Mouse (Mus musculus) gastrocnemius, postnatal 4 days (tissue): Measurements from ENCODE around the gene Lrrn1. TPM values are rescaled to one million over a fixed set of nuclear protein-coding genes. Genes with fewer than 3 reads are reported as not detected.

Experiments used
- DNase-seq, 2 experiments: peaks; one replicate each; pipeline ENCODE4 v3.0.0; 2021 to 2022; ENCODE audit warnings: low spot score in 2 of 2, mixed read lengths in 2 of 2
- long read RNA-seq, 2 experiments: library from polyadenylated mRNA; stranded (forward); transcript quantifications; one replicate each; pipeline ENCODE4 v2.0.0; 2021
- total RNA-seq, 2 experiments: library from RNA; stranded (reverse); gene quantifications; 2 replicates each; pipeline ENCODE4 v1.2.3; 2021

Gene Lrrn1
- total RNA-seq, result 10 to 100 TPM; 53.3 to 75.3 TPM
- long read RNA-seq, experiment 1, transcript Lrrn1-201 (2 exons, 3,700 nt), result major isoform, 80 of 94 reads
- long read RNA-seq, experiment 1, partial matches to known transcripts, result 0 of 94 reads
- long read RNA-seq, experiment 1, other reads (novel, unspliced or antisense), result 14 of 94 reads
- long read RNA-seq, experiment 2, transcript Lrrn1-201 (2 exons, 3,700 nt), result major isoform, 79 of 87 reads
- long read RNA-seq, experiment 2, partial matches to known transcripts, result 0 of 87 reads
- long read RNA-seq, experiment 2, other reads (novel, unspliced or antisense), result 8 of 87 reads

DNA sequence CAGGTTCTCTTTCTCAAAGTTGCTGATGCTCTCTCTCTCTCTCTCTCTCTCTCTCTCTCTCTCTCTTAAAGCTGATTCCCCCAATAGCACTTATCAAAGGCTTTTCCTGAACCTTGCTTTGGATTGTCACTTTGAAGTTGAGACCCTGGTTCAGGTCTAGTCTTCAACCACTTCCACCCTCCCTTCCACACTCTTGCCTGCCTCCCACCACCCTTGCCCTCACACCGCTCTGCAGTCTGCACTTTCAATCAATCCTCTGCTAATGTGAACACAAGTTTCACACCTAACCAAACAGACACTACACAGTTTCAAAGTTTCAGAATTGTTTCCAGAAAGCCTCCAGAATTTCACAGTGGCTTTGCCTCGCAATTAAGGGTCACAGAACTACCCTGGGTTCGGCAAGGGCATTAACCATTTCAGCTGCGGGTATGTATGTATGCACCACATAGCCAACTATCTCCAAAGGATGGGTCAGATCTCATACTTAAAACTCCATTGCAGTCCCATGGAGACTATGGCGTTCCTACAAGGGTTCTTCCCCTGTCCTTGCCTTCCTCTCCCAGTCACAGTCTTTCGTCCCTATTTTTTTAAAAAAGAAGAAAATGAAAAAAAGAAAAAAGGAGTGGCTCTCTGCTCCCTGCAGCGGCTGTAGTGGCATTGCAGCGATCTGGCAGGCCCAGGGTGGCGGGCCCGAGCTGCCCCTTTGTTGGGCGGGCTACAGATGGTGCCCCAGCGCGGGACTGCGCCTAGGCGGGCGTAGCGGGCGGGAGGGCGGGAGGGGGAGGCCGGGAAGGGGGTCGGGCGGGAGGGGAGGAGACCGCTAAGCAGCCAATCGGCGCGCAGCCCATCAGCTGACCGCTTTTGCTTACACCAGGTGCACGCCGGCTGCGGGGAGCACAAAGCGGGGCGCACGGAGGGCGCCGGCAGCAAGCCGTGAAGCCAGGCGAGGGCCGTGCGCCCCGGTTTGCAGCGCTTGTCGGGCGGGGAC lies at the start of gene Lrrn1:
Lrrn1 (plus strand) TSS at position 892 of the 988 bp plus-strand sequence.
- peak; percentile 19 to 45 for DNase-seq

DNA sequence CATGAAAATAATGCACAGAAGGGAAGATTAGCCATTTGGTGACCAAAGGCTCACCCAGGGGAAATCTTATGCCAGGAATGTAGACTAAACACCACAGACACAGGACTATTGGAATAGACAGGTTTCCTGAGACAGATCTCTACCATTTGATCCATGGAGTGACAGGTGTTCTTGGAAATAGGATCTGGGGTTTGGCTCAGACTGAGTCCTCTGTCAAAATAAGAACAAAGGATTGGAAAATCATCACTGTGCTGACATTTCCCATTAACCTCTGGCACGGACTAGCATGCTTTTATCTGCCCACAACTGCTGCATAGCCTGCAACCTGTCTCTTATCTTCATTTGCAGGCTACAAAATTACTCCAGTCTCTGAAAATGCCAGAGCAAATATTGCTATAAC lies 35.1 kb upstream of the Lrrn1 start:
- no peak for DNase-seq

DNA sequence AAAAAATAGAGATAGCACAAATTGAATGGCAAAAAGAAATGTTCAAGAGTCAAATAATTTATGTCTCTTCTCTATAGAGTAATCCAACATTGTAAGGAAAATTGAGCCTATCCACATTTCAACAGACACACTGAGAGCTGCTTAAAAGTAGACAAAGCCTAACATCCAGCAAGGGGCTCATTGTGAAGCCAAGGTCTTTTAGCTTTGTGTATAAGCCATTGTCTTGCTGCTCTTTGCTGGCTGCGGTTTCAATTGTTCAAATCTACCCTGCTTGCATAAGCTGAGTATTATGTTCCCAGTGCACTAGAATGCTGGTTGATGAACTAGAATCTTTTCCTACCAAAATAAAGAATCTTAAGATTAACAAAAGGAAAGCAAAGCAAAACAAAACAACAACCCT lies 33.7 kb upstream of the Lrrn1 start:
- no peak for DNase-seq

GRCm38 (mm10) chr6:107513716-107514115 lies 15.9 kb upstream of the Lrrn1 start:
- DNase-seq, result no peak

DNA sequence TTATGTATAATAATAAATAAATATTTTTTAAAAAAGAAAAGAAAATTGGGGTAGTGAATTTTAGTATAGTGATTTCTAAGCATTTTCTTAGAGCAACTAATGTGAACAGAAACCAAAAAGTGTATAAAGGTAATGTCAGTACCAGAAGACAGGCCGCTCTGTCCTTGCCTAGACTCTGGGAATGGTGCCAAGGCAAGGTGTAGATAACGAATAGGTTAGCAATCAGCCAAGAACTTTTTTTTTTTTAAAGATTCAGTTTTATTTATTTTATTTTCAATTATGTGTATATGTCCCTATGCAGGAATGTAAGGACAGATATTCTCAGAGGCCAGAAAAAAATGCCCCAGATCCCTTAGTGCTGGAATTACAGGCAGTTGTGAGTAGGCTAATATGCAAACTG lies 5.6 kb upstream of the Lrrn1 start:
- DNase-seq, result no peak

DNA sequence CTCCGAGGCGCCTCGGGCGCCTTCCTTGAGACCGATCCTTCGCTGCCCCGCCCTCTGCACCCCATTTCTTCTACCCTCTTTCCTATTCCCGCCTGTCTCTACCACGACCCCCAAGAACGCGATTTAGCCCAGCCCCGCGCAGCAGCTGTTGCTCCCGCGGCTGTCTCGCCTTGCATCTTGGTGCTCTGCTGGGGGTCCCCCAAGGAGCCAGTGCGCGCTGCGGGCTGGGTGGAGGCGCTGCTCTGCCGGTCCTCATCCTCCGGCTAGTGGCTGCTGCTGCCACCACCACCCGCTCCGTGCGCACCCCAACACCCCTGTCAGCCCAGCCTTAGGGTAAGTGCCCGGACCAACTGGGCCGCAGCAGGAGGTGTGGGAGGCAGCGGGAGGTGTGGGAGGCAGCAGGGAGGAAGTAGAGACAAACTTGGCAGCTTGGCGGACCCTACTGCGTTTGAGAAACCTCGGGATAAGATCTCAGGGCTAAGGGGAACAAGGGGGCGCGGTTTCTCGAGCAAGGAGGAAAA lies 403 bp downstream of the Lrrn1 start:
- DNase-seq, result peak; percentile 17 to 22

DNA sequence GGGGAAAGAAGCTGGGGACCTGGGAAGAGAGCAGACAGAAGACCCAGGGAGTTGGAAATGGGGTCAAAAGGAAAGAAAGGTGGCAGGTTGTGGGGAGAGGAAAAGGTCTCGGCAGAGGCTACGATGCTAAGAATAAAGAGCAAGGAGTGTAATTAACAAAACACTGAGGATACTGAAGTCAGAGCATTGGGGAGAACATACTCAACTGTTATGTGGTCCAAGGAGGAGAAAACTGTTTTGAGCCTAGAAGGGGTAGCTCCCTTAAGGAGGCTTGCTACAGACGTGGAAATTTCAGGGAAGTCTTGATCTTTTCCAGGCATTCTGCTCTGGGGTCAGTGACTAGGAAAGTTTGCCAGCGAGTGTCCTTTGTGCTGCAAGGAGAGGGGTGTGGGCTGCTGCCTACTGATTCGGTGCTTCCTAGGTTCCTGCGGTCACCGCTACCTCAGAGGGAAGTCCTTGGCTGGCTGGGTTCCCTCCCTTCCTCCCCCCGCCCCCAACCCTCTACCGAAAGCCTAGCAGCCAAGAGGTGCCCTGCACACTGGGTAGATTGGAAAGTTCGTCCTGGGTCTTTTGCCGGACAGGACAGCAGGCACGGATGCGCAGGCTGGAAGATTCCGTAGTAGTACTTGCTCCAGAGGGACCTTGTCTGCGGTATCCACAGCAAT lies 1.2 kb downstream of the Lrrn1 start:
- DNase-seq, result no peak

GRCm38 (mm10) chr6:107531526-107532080 lies 2.0 kb downstream of the Lrrn1 start:
- no peak for DNase-seq

DNA sequence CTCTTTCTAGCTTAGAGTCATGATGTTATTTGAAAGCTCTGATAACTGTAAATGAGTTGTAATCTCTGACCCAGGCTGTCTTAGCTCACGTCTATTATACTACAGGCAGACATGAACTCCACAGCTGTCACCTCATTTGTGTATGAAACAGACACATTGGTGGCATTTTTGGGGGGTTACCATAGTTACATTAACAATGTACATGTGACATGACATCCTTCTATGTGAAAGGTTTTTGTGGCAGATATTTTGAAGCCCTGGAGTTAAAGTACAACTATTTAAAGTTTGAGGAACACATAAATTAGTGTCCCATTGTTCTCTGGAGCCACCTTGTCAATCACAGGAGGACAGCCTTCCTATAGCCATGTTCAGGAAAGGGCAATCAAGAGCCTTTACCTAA lies 5.0 kb downstream of the Lrrn1 start:
- no peak for DNase-seq

GRCm38 (mm10) chr6:107536631-107537030 lies 7.1 kb downstream of the Lrrn1 start:
- no peak for DNase-seq

- no peak for DNase-seq
These were observed 11.7 kb downstream of the Lrrn1 start for GRCm38 (mm10) chr6:107541222-107541621.

DNA sequence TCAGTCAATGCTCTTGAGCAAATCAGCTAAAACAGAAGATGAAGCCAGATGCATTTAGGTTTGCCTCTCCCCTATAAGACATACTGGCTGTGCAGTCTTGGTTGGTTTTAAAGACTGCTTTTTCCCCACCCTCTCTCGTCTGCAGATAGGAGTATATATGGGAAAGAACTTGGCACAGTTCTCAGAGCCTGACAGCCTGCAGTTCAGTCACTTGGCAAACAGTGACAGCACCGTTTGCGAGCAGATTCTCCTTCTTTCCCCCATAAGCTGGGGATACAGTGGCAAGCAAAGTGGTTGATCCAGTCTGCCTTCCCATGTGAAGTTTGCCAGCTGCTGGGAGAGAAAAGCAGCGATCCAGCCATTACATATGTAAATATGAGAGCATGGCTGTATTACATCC lies 12.3 kb downstream of the Lrrn1 start:
- no peak for DNase-seq

DNA sequence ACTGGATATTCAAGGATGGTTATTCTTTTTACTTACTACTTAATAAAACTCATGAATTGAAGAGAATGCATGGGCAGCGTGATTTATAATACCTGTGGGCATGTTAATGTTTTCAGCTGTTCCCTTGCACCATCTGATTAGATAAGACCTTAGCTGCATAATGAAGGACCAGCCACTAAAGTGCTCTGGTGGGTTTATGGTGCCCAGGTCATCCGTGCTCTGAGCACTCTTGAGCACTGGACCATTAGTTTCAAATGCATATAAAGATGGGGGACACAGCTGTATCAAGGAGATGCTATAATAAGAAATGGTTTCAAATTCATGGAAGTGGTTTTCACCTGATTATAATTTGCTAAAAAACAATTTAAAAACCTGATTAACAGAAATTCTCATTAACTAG lies 16.7 kb downstream of the Lrrn1 start:
- DNase-seq, result no peak

DNA sequence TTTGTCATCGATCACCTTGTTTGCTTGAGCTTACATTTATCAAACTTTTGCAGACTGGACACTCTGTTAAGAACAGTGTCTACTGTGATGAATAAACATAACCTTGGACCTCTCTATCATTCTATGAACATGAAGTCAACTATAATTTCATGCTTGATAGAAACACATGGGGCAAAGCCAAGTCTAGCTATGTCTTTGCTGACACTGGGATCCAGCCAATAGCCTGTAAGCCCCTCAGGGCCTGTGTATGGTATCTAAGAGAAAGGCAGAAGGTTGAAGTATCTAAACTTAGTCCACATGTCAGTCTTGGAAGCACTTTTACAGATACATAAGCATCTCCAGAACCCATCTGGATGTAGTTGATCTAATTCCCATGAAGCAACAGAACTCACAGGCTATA lies 22.9 kb downstream of the Lrrn1 start:
- no peak for DNase-seq

- no peak for DNase-seq
These were observed 25.8 kb downstream of the Lrrn1 start for GRCm38 (mm10) chr6:107555364-107555763.

DNA sequence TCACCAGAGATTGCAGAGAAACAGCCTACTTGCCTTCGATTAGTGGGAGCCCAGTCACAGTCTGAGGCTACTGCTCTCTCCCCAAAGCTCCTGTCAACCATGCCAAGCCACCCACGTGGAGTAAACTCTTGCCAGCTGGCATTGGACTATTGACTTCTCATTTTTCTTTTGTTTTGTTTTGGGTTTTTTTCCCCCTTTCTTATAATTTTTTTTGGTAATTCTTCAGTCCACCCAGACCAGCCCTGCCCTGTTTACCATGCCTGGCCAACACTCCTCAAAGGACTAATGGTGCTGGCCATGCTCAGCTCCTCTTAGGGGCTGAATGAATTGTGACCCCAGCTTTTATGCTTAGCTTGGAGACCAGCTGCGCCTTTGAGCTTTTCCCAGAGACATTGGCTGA lies 27.4 kb downstream of the Lrrn1 start:
- DNase-seq, result no peak

DNA sequence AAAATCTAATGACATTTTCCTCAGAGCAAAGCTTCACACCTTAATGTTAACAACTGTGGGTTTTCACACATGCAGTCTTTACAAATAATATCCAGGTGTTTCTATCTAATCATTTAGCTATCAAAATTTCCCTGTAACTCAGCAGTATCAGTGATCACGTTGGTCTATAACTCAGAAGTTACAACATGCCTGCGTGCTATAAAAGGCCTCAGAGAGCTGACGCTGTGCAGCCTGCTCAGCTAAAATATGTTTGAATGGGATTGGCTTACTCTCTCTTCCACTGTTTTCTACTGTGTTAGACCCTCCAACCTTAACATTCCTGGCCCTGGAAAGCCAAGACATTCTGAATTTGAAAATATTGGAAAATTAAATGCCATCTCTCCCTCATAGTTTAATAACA lies 28.2 kb downstream of the Lrrn1 start:
- DNase-seq, result no peak

DNA sequence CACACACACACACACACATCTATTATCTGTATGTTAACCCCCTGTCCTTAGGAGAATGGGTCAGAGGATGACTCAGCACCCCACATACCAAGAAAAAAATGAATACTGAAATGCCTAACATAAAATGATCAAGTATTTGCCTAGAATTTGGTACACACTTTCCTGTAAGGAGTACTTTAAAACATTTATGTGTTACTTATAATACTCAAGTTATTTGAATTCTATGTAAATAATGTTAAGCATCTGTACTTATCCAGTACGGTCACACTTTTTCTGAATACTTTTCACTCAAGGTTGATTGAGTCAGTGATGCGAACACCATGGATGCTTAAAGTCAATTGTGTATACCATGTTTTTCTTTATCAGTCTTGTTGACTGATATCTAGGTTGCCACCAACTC lies 32.7 kb downstream of the Lrrn1 start:
- DNase-seq, result no peak

- DNase-seq, result no peak
These were observed 37.5 kb downstream of the Lrrn1 start for GRCm38 (mm10) chr6:107566944-107567634.

- DNase-seq, result no peak
These were observed 45.0 kb downstream of the Lrrn1 start for GRCm38 (mm10) chr6:107574561-107574960.

DNA sequence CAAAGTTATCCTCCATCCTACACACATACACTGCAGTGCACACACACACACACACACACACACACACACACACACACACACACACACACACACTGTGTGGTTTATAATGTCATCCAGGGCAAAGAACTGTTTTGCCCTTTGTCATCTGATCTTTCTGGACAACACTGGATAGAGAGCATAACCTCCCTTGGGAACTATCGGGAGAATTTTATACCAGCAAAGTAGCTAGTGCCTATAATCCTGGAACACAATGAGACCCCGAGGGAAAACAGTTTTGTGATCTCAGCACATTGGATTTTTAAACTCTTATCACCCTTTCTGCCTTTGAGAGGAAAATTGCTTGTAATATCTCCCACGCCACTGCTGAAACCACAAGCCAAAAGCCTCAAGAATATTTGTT lies 45.8 kb downstream of the Lrrn1 start:
- DNase-seq, result no peak
